Mouse (Mus musculus): ENCODE measurements around the gene Slamf6. TPM values are rescaled to one million over a fixed set of nuclear protein-coding genes. Genes with fewer than 3 reads are reported as not detected.
"Not testable (repeated sequence)": the region's sequence is repeated elsewhere in the genome, so short reads cannot be mapped to it uniquely, and the experiment has no call there.

Gene Slamf6
- polyA plus RNA-seq, 1 experiment from 2014 or later: not detected

DNA sequence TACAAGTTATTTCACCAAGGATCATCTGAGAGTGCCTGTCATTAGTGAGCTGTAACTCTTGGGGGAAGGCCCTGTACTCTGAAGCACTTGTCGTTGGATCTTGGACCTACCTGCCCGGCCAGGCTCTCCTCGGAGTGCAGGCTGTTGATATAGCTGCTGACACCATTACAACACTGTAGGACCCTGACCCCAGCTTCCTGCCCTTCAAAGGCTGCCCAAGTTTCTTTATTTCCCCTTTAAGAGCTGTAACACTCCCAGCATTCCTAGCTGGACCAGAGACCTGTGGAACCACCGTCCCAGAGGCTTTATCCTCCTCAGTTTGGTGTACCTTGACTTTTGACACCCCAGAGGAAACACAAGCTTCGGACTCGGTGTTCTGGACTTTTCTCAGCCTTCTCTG, 51.9 kb downstream of the Slamf6 start:
- Histone ChIP-seq H3K9ac (ENCODE audit: low read length) (no peak overlapping the region), H3K4me3 (ENCODE audit: low read depth, low read length) (no peak overlapping the region), H3K4me1 (replicated peaks; ENCODE audit: control insufficient read depth, insufficient read depth, low read length) (no peaks in the 10 kb centered on the region; the same call in 1 of the 2 replicates), H3K4me2 (ENCODE audit: low read depth, low read length, severe bottlenecking) (no peak overlapping the region), H3K27ac (ENCODE audit: low read depth, low read length) (no peak overlapping the region), H3K36me3 (ENCODE audit: control insufficient read depth, insufficient read depth, low read length) (no peaks in the 10 kb centered on the region), H3K27me3 (ENCODE audit: control insufficient read depth, insufficient read depth, low read length) (no peaks in the 10 kb centered on the region), H3K9me3 (ENCODE audit: control insufficient read depth, low read length) (no peaks in the 10 kb centered on the region)
- ATAC-seq (replicated peaks; ENCODE audit: low FRiP score) (no peak), DNase-seq (ENCODE audit: low spot score) (no peak)
- 89% methylated on average over 6 of the region's 6 CpGs for WGBS

DNA sequence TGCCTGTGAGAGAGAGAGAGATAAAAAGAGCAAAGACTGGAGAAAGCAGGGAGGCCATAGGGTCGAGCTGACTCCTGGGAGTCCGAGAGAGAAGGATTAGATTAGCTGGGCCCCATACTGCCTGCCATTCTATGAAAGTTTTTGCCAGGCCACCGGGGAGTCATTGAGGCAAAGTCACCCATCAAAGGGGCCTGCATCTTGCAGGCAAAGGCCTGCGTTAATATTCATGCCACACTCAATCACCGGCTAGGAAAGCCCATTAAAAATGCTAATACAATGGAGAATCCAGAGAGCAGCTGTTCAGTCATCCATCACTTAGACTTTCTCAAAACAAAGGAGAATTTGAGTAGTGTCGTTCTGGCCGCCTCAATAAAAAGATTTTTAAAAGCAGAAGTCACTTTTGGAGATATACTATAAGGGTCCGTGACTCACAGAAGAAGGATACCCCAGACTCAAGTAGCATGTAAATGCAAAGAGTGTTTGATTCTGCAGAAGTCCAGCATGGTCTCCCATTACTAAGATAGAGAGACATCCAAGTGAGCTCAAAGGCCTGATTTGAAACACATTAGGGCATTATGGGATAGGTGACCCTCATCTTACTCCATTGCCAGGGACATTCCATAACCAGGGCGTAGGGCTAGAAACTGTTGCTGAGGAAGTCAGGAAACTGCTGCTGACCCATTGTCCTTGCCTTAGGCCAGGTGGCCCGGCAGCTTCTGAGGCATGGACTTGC, 53.7 kb downstream of the Slamf6 start:
- H3K36me3 ChIP-seq (ENCODE audit: control insufficient read depth, insufficient read depth, low read length): no peaks in the 10 kb centered on the region
- H3K4me2 ChIP-seq (ENCODE audit: low read depth, low read length, severe bottlenecking): no peak overlapping the region
- H3K9me3 ChIP-seq (ENCODE audit: control insufficient read depth, low read length): no peaks in the 10 kb centered on the region; the same call in 1 of the 2 replicates
- 37% methylated on average over 10 of the region's 10 CpGs for WGBS
- ATAC-seq (replicated peaks; ENCODE audit: low FRiP score): 0 out of 2 replicates have a peak, but pooled peaks have one; percentile 24
- no peaks in the 10 kb centered on the region for H3K27me3 ChIP-seq (ENCODE audit: control insufficient read depth, insufficient read depth, low read length)
- H3K4me3 ChIP-seq (ENCODE audit: low read depth, low read length): no peak overlapping the region
- H3K27ac ChIP-seq (ENCODE audit: low read depth, low read length): no peak overlapping the region
- H3K4me1 ChIP-seq (replicated peaks; ENCODE audit: control insufficient read depth, insufficient read depth, low read length): no peaks in the 10 kb centered on the region; the same call in 1 of the 2 replicates
- DNase-seq (ENCODE audit: low spot score): no peak
- no peak overlapping the region for H3K9ac ChIP-seq (ENCODE audit: low read length)

DNA sequence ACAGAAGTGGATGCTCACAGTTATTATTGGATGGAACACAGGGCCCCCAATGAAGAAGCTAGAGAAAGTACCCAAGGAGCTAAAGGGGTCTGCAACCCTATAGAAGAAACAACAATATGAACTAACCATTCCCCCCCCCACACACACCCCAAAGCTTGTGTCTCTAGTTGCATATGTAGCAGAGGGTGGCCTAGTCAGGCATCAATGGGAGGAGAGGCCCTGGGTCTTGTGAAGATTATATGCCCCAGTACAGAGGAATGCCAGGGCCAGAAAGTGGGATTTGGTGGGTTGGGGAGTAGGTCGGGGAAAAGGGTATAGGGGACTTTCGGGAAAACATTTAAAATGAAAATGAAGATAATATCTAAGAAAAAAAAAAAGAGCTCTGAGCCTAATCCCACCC, 57.0 kb downstream of the Slamf6 start:
- not testable (repeated sequence) for H3K4me1 ChIP-seq (replicated peaks; ENCODE audit: control insufficient read depth, insufficient read depth, low read length); H3K9me3 ChIP-seq (ENCODE audit: control insufficient read depth, low read length); H3K9ac ChIP-seq (ENCODE audit: low read length); DNase-seq (ENCODE audit: low spot score); H3K36me3 ChIP-seq (ENCODE audit: control insufficient read depth, insufficient read depth, low read length); ATAC-seq (replicated peaks; ENCODE audit: low FRiP score); H3K27me3 ChIP-seq (ENCODE audit: control insufficient read depth, insufficient read depth, low read length); H3K27ac ChIP-seq (ENCODE audit: low read depth, low read length); H3K4me3 ChIP-seq (ENCODE audit: low read depth, low read length); H3K4me2 ChIP-seq (ENCODE audit: low read depth, low read length, severe bottlenecking)
- 94% methylated on average over 2 of the region's 2 CpGs for WGBS

DNA sequence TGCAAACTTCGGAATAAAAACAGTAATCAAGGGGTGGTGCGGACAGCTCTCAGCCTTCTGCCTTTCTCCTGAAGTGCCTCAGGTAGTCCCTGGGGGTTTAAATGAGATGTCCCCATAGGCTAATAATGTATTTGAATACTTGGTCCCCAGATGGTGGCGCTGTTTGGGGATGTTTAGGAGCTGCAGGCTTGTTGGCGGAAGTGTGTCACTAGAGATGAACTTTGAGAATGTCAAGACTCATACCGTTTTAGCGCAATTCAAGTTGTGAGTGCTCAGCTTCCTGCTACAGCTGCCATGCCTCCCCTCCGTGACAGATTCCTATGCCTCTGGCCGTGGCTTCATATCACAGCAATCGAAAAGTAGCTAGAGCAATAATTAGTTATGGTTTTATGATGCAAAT, 58.1 kb downstream of the Slamf6 start:
- Histone ChIP-seq H3K27ac (ENCODE audit: low read depth, low read length) (no peak overlapping the region), H3K9me3 (ENCODE audit: control insufficient read depth, low read length) (no peaks in the 10 kb centered on the region; the same call in 1 of the 2 replicates)
- WGBS: 92% methylated on average over 9 of the region's 9 CpGs

GRCm38 (mm10) chr1:171975831-171976230, 58.5 kb downstream of the Slamf6 start:
- no peak overlapping the region for H3K27ac ChIP-seq (ENCODE audit: low read depth, low read length)
- H3K36me3 ChIP-seq (ENCODE audit: control insufficient read depth, insufficient read depth, low read length): no peaks in the 10 kb centered on the region
- WGBS: 84% methylated on average over 4 of the region's 4 CpGs
- no peak for DNase-seq (ENCODE audit: low spot score)
- no peaks in the 10 kb centered on the region; the same call in 1 of the 2 replicates for H3K9me3 ChIP-seq (ENCODE audit: control insufficient read depth, low read length)
- H3K4me2 ChIP-seq (ENCODE audit: low read depth, low read length, severe bottlenecking): no peak overlapping the region
- no peaks in the 10 kb centered on the region; the same call in 1 of the 2 replicates for H3K4me1 ChIP-seq (replicated peaks; ENCODE audit: control insufficient read depth, insufficient read depth, low read length)
- no peak overlapping the region for H3K4me3 ChIP-seq (ENCODE audit: low read depth, low read length)
- ATAC-seq (replicated peaks; ENCODE audit: low FRiP score): no peak
- no peak overlapping the region for H3K9ac ChIP-seq (ENCODE audit: low read length)
- H3K27me3 ChIP-seq (ENCODE audit: control insufficient read depth, insufficient read depth, low read length): no peaks in the 10 kb centered on the region

More for the DNA sequence above, 58.1 kb downstream of the Slamf6 start:
- no peaks in the 10 kb centered on the region; the same call in 1 of the 2 replicates for H3K4me1 ChIP-seq (replicated peaks; ENCODE audit: control insufficient read depth, insufficient read depth, low read length)
- ATAC-seq (replicated peaks; ENCODE audit: low FRiP score) (no peak), DNase-seq (ENCODE audit: low spot score) (no peak)
- no peak overlapping the region for H3K4me2 ChIP-seq (ENCODE audit: low read depth, low read length, severe bottlenecking)
- H3K27me3 ChIP-seq (ENCODE audit: control insufficient read depth, insufficient read depth, low read length): no peaks in the 10 kb centered on the region
- no peaks in the 10 kb centered on the region for H3K36me3 ChIP-seq (ENCODE audit: control insufficient read depth, insufficient read depth, low read length)
- H3K4me3 ChIP-seq (ENCODE audit: low read depth, low read length): no peak overlapping the region
- no peak overlapping the region for H3K9ac ChIP-seq (ENCODE audit: low read length)

DNA sequence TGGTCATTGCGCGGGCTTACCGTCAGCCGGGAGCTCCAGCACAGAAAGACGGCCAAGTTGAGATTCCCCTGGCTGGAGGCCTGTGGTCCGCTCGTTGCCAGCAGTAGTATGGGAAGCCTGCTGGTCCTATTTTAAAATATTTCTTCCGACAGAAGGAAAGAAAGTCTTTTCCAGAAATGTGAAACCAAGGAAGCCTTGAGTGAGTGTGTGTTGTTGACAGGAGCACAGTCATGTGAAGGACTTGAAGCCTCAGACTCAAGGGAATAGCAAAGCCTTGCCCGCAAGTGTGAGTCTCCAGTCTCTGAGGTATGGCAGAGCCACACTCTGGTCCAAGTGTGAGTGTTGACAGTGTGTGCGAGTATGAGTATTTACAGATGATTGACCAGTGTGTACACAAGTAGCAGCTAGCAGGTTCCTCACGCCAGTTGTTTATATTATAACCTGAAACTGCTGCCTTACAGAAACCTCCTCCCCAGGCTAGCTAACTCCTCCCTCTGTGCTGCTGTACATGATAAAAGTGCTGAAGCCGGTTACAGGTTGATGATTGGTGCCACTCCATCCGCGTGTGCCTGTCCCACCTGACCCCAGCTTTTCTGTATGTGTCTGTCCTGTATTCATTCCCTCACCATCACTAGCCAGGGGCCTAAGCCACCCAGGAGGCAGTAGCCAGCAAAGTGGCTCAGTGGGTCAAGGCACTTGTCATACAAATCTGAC, 59.7 kb downstream of the Slamf6 start:
- 94% methylated on average over 14 of the region's 14 CpGs for WGBS

DNA sequence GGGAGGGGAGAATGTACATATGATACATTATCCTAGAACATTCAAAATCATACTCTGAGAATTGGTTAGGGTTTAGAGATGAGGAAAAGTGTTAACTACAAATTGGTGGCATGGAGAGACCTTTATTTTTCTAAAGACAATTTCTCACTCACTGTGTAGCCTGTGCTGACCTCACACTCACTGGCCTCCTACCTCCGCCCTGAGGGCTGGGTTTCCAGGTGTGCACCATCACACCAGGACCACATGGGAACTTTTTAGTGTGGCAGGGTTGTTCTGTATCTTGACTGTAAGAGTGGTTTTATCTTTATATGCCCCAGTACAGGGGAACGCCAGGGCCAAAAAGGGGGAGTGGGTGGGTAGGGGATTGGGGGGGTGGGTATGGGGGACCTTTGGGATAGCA, 60.6 kb downstream of the Slamf6 start:
- H3K9ac ChIP-seq (ENCODE audit: low read length): no peak overlapping the region
- no peaks in the 10 kb centered on the region; the same call in 1 of the 2 replicates for H3K9me3 ChIP-seq (ENCODE audit: control insufficient read depth, low read length)
- DNase-seq (ENCODE audit: low spot score): no peak
- no peaks in the 10 kb centered on the region for H3K27me3 ChIP-seq (ENCODE audit: control insufficient read depth, insufficient read depth, low read length)
- no peaks in the 10 kb centered on the region for H3K4me1 ChIP-seq (replicated peaks; ENCODE audit: control insufficient read depth, insufficient read depth, low read length)
- H3K4me3 ChIP-seq (ENCODE audit: low read depth, low read length): no peak overlapping the region
- no peak overlapping the region for H3K4me2 ChIP-seq (ENCODE audit: low read depth, low read length, severe bottlenecking)
- no peaks in the 10 kb centered on the region for H3K36me3 ChIP-seq (ENCODE audit: control insufficient read depth, insufficient read depth, low read length)
- WGBS: 89% methylated on average over 2 of the region's 2 CpGs
- no peak for ATAC-seq (replicated peaks; ENCODE audit: low FRiP score)
- H3K27ac ChIP-seq (ENCODE audit: low read depth, low read length): no peak overlapping the region

More for the DNA sequence above, 59.7 kb downstream of the Slamf6 start:
- no peak overlapping the region for H3K9ac ChIP-seq (ENCODE audit: low read length)
- no peaks in the 10 kb centered on the region; the same call in 1 of the 2 replicates for H3K9me3 ChIP-seq (ENCODE audit: control insufficient read depth, low read length)
- H3K27ac ChIP-seq (ENCODE audit: low read depth, low read length): no peak overlapping the region
- no peaks in the 10 kb centered on the region for H3K4me1 ChIP-seq (replicated peaks; ENCODE audit: control insufficient read depth, insufficient read depth, low read length)
- H3K4me3 ChIP-seq (ENCODE audit: low read depth, low read length): no peak overlapping the region
- no peaks in the 10 kb centered on the region for H3K36me3 ChIP-seq (ENCODE audit: control insufficient read depth, insufficient read depth, low read length)
- ATAC-seq (replicated peaks; ENCODE audit: low FRiP score) (no peak), DNase-seq (ENCODE audit: low spot score) (no peak)
- no peaks in the 10 kb centered on the region for H3K27me3 ChIP-seq (ENCODE audit: control insufficient read depth, insufficient read depth, low read length)
- H3K4me2 ChIP-seq (ENCODE audit: low read depth, low read length, severe bottlenecking): no peak overlapping the region

- no peak overlapping the region for H3K4me3 ChIP-seq (ENCODE audit: low read depth, low read length)
- peak; percentile 65 for DNase-seq (ENCODE audit: low spot score)
- H3K27me3 ChIP-seq (ENCODE audit: control insufficient read depth, insufficient read depth, low read length): no peaks in the 10 kb centered on the region
- no peak overlapping the region for H3K4me2 ChIP-seq (ENCODE audit: low read depth, low read length, severe bottlenecking)
- peak; percentile 89 for ATAC-seq (replicated peaks; ENCODE audit: low FRiP score)
- WGBS: 52% methylated on average over 13 of the region's 13 CpGs
- no peak overlapping the region for H3K9ac ChIP-seq (ENCODE audit: low read length)
- H3K36me3 ChIP-seq (ENCODE audit: control insufficient read depth, insufficient read depth, low read length): no peaks in the 10 kb centered on the region
- no peaks in the 10 kb centered on the region for H3K9me3 ChIP-seq (ENCODE audit: control insufficient read depth, low read length)
- no peak overlapping the region for H3K27ac ChIP-seq (ENCODE audit: low read depth, low read length)
- H3K4me1 ChIP-seq (replicated peaks; ENCODE audit: control insufficient read depth, insufficient read depth, low read length): no peaks in the 10 kb centered on the region
Measured at GRCm38 (mm10) chr1:171979969-171980730, 62.8 kb downstream of the Slamf6 start.

Data from forebrain, embryonic 11.5 days (tissue).